Mouse (Mus musculus) gastrocnemius, adult 2 months (tissue): ENCODE results near the gene Samd14. TPM values are rescaled to one million over a fixed set of nuclear protein-coding genes. Genes with fewer than 3 reads are reported as not detected.
"Not testable (repeated sequence)": the region's sequence is repeated elsewhere in the genome, so short reads cannot be mapped to it uniquely, and the experiment has no call there.

Source experiments
- DNase-seq: peaks from one replicate; pipeline ENCODE4 v3.0.0; 2022
- H3K27ac ChIP-seq: fragments of 200-600 bp; 2 replicates; pipeline ENCODE4 v1.8.1; 2022; ENCODE audit warnings: mild to moderate bottlenecking
- H3K4me3 ChIP-seq: fragments of 200-600 bp; 2 replicates; pipeline ENCODE4 v1.8.1; 2022; ENCODE audit warnings: mild to moderate bottlenecking, moderate library complexity
- CTCF ChIP-seq: fragments of 200-600 bp; IDR thresholded peaks from 2 replicates; pipeline ENCODE4 v1.8.1; 2022; ENCODE audit warnings: antibody characterized with exemption, mild to moderate bottlenecking, moderate library complexity
- intact Hi-C: fragments of 180-260 bp; cut with DNase I; formaldehyde crosslinking; loops from one replicate; pipeline ENCODE4 v1.15.1; 2025
- total RNA-seq, 2 experiments: library from RNA; stranded (reverse); gene quantifications; 2 replicates each; pipeline ENCODE4 v1.2.3; 2021

The Samd14 gene
- total RNA-seq, 2 experiments from 2014 or later: 0.28 to 0.42 TPM

GRCm38 (mm10) chr11:95001058-95001457 lies 8.6 kb upstream of the Samd14 start:
- Histone ChIP-seq H3K4me3 (peak overlapping the region; percentile 50), H3K27ac (peak overlapping the region; percentile 93)
- TF ChIP-seq CTCF: peak; percentile 99
- intact Hi-C loops: loop anchor here (1.0 to 2.0 kb wide), 2 partner anchors 22 to 62 kb away; no protein-coding TSS in a partner anchor
- DNase-seq: peak; percentile 74

DNA sequence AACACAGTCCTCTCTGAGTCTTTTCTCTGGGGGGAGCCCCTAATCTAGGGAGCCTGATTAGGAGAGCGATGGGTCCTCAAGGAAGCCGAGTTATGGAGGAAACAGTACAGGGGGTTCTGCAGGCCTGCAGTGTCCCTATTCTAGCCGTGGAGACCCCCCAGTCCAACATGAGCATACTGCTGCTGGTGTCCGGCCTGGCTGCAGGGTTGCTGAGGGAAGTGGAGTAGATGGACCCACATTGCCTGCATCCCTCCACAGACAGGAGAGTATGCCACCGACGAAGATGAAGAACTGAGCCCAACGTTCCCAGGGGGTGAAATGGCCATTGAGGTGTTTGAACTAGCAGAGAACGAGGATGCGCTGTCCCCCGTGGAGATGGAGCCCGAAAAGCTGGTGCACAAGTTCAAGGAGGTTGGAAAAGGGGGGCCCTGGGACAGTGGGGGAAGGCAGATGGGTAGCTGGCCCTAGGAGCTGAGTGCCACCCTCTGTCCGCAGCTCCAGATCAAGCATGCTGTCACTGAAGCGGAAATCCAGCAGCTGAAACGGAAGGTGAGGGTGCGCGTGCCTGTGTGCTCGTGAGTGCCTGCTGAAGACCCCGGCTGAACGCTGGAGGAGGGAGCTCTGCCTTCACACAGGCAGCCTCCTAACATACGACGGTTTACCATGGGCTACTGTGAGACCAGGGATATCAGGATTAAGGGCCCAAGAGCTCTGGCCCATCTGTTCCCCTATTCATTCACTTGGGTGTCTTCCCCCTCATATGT lies 7.9 kb upstream of the Samd14 start:
- intact Hi-C loops: loop anchor here (1.0 to 2.0 kb wide), 2 partner anchors 22 to 63 kb away; no protein-coding TSS in a partner anchor
- peak overlapping the region; percentile 93 for H3K27ac ChIP-seq
- peak; percentile 15 for DNase-seq
- no peak overlapping the region for H3K4me3 ChIP-seq
- TF ChIP-seq CTCF: no peak

GRCm38 (mm10) chr11:95002705-95003104 lies 7.0 kb upstream of the Samd14 start:
- intact Hi-C loops: no loop called here

GRCm38 (mm10) chr11:95004136-95004936 lies 5.3 kb upstream of the Samd14 start:
- intact Hi-C loops: no loop called here
- H3K27ac ChIP-seq: peak overlapping the region; percentile 31
- DNase-seq: peak; percentile 35
- no peak overlapping the region for H3K4me3 ChIP-seq
- TF ChIP-seq CTCF: no peak

More at GRCm38 (mm10) chr11:95002705-95003104, 7.0 kb upstream of the Samd14 start:
- peak; percentile 14 for DNase-seq
- H3K27ac ChIP-seq: no peak overlapping the region
- no peak overlapping the region for H3K4me3 ChIP-seq
- no peak for TF ChIP-seq CTCF

GRCm38 (mm10) chr11:95004937-95005198 lies 4.8 kb upstream of the Samd14 start:
- intact Hi-C loops: no loop called here
- Histone ChIP-seq H3K27ac (peak overlapping the region; percentile 31), H3K4me3 (no peak overlapping the region)
- DNase-seq: no peak
- TF ChIP-seq CTCF: no peak

- Histone ChIP-seq H3K4me3 (peak overlapping the region; percentile 77), H3K27ac (peak overlapping the region; percentile 82)
- no peak for TF ChIP-seq CTCF
- DNase-seq: peak; percentile 30
- intact Hi-C loops: no loop called here
Measured at GRCm38 (mm10) chr11:95006038-95006437, 3.6 kb upstream of the Samd14 start.

DNA sequence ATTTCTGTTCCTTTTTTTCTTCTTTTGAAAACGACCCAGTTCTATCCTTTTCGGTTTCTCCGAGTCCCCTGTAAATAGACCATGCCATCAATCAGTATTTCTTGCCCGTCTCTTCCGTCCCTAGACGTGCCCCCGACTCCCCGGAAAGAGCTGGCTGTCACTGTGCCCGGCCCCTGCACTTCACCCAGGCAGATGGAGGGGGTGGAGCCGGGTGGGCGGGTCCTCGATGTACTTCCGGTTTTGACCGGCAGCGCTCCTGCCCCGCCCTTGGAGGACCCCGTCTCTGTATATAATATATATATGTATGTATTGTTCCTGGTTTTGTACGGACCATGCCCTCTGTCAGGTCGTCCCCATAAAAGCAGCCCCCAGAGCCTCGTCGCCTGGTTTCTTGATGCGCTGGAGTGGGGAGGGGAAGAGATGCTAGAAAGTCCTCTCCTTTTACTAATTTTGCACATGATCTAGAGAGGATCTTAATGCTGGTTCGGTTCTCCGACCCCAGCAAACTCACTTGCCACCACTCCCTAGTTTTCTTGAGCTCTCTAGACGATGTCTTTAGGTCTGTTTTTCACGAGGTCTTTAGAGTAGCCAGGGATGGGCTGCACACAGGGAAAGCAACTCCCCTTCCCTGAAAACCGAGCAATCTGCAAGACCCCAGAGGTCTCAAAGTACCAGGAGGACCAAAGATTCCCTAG lies 3.0 kb upstream of the Samd14 start:
- intact Hi-C loops: no loop called here
- peak; percentile 14 for TF ChIP-seq CTCF
- peak overlapping the region; percentile 82 for H3K27ac ChIP-seq
- peak; percentile 91 for DNase-seq
- peak overlapping the region; percentile 77 for H3K4me3 ChIP-seq

DNA sequence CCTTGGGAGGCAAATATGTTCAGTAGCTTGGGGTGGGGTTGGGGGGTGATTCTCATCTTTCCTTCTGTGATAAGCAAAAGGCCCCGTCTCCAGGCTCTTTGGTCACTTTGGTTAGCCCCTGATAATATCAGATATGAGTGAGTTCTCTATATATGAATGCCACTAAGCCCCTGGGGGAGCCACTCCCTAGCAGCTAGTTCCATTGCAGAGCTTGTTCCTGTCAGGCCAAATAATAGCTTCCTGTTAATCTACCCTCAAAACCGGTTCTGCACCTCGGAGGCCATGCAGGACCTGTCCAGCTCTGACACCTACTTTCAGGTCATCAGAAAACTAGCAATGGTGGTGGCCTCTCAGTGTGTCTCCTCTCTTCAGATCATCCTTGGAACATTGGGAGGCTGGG lies 2.3 kb upstream of the Samd14 start:
- intact Hi-C loops: no loop called here
- DNase-seq: no peak
- no peak overlapping the region for H3K27ac ChIP-seq
- H3K4me3 ChIP-seq: no peak overlapping the region
- TF ChIP-seq CTCF: no peak

DNA sequence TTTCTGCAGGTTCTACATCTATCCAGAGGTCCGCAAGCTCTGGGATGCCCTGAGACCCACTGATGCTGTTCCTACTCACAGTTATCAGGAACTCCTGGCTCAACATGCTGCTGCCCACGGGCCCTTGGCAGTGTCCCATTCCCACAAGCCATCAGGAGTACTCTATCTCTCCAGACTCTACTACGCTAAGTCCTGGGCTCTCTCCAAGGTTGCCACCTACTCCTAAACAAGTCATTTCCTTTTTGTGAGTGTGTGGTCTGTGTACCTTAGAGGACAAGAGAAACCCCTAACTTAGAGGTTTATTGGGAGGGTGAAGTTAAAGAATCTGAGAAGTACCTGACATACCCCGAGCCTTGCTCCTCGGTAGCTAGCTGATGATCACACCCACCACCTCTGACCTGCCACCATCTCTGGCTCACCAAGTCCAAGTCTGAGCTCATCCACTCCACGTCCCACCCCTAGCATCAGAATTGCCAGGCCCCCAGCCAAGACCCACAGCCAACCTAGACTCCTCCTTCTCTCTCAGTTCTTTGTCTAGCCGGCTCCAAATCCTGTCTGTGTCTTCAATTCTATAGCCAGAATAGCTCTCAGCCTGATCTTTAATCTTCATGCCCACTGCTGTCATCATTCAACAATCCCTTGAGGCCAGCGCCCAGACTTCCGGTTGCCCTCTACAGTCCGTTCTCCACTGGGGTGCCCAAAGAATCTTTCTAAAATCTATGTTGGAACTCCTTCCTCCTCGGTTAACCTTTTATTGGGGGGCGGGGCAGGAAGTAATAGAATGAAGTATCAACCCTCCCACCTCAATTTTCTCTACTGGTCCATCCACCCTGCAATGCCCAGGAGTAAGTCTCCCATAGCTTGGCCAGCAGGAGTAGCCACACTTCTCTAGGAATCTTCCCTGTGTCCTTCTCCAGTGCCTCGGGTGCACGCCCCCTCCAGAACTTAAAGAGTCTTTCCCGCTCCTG lies 734 bp upstream of the Samd14 start:
- peak overlapping the region; percentile 67 for H3K27ac ChIP-seq
- no peak for TF ChIP-seq CTCF
- no peak for DNase-seq
- H3K4me3 ChIP-seq: peak overlapping the region; percentile 80
- intact Hi-C loops: no loop called here

GRCm38 (mm10) chr11:95010141-95010739 lies 561 bp downstream of the Samd14 start:
- TF ChIP-seq CTCF: no peak
- Histone ChIP-seq H3K4me3 (peak overlapping the region; percentile 80), H3K27ac (peak overlapping the region; percentile 67; the same call in 1 of the 2 replicates)
- intact Hi-C loops: no loop called here
- no peak for DNase-seq

- intact Hi-C loops, H3K27ac ChIP-seq, DNase-seq, H3K4me3 ChIP-seq: not testable (repeated sequence)
Measured at GRCm38 (mm10) chr11:95010841-95011403, 1.2 kb downstream of the Samd14 start.
